Comparison of ENCODE assay signal across 8 mouse cellular contexts in the genomic region with DNA sequence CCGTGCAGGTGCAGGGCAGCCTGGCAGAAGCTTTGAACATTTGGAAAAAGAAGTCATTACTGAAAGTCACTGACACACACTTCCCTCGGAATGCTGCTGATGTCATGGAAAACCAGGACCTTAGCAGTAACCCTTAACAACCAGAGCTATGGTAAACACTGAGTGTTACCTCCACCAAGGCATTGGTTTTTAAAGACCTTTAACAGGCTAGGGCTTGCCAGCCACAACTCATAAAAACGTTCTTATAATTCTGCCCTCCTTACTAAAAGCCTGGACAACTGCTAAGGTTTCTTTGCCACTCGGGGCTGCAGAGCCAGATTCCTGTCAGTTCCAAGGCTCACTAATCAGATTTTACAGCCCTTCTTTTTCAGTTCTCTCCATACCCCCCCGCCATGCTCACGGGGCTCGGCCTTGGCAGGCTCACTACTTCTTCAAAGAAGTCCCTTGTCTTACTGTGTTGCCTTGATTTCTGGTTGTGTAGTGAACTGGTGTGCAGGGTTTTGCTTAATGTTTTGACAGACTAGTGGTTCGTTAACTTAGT.
DNase-seq lines count a peak whose midpoint lies in the region; ATAC-seq and TF ChIP-seq lines count a peak whose summit lies in the region.

No protein-coding gene starts in this region.

- TF ChIP-seq CTCF in heart, postnatal 0 days (IDR thresholded peaks at IDR 0.05; ENCODE audit: low read depth), result no peak

- intact Hi-C loops in heart, postnatal 14 days (cut with DNase I), result no loop called here

- no peak for DNase-seq in heart, postnatal 0 days (ENCODE audit: low spot score)
- no peak for DNase-seq in heart, postnatal 14 days
- DNase-seq in cerebellum, adult 9-11 months, result peak; percentile 17
- peak; percentile 17 for DNase-seq in heart, postnatal 4 days
- DNase-seq in layer of hippocampus, adult 9-11 months, result peak; percentile 22
- no peak for DNase-seq in left cerebral cortex, adult 9 months (ENCODE audit: low spot score in 2 of 2)
- no peak for DNase-seq in c-Kit-positive CD71-positive TER-119-positive erythroid progenitor cells, embryonic 14.5 days (ENCODE audit: low spot score)

- no peak overlapping the region for H3K4me3 ChIP-seq in heart, postnatal 0 days (ENCODE audit: low read depth, low read length)
- H3K4me3 ChIP-seq in neural tube, embryonic 13.5 days, result no peak overlapping the region

- H3K4me1 ChIP-seq in heart, postnatal 0 days (ENCODE audit: control insufficient read depth, insufficient read depth), result peaks cover 22% of the 10 kb centered on the region
- H3K4me1 ChIP-seq in neural tube, embryonic 13.5 days (replicated peaks), result peaks cover 56% of the 10 kb centered on the region

- no peak overlapping the region for H3K9ac ChIP-seq in heart, postnatal 0 days (replicated peaks; ENCODE audit: low read depth, low read length)
- H3K9ac ChIP-seq in neural tube, embryonic 13.5 days, result no peak overlapping the region

- H3K27ac ChIP-seq in heart, postnatal 0 days (ENCODE audit: low read depth), result no peak overlapping the region
- peak overlapping the region; percentile 61 for H3K27ac ChIP-seq in neural tube, embryonic 13.5 days (replicated peaks)

- no peak overlapping the region for H3K4me2 ChIP-seq in heart, postnatal 0 days (ENCODE audit: low read depth, low read length)
- no peak overlapping the region for H3K4me2 ChIP-seq in neural tube, embryonic 13.5 days

- 48% methylated on average over 8 of the region's 8 CpGs for WGBS in heart, postnatal 0 days
- WGBS in neural tube, embryonic 13.5 days, result 11% methylated on average over 8 of the region's 8 CpGs

- H3K9me3 ChIP-seq in heart, postnatal 0 days (replicated peaks; ENCODE audit: control insufficient read depth, low read length), result no peaks in the 10 kb centered on the region
- no peaks in the 10 kb centered on the region for H3K9me3 ChIP-seq in neural tube, embryonic 13.5 days

- no peaks in the 10 kb centered on the region for H3K36me3 ChIP-seq in heart, postnatal 0 days (replicated peaks; ENCODE audit: control insufficient read depth, insufficient read depth, low read length)
- H3K36me3 ChIP-seq in neural tube, embryonic 13.5 days, result no peaks in the 10 kb centered on the region

- no peaks in the 10 kb centered on the region for H3K27me3 ChIP-seq in heart, postnatal 0 days (ENCODE audit: control insufficient read depth, insufficient read depth, low read length)
- H3K27me3 ChIP-seq in neural tube, embryonic 13.5 days, result no peaks in the 10 kb centered on the region

- no peak for TF ChIP-seq EP300 in heart, postnatal 0 days (IDR thresholded peaks at IDR 0.05; ENCODE audit: low read depth)

- peak; percentile 53 for ATAC-seq in heart, postnatal 0 days (ENCODE audit: insufficient read depth, low read depth)
- 0 out of 2 replicates have a peak, but pooled peaks have one; percentile 47 for ATAC-seq in neural tube, embryonic 13.5 days (ENCODE audit: low read depth)

Comparison
In these comparisons a context has a peak if more than half of its experiments do, and no peak if none do; other contexts are left out.
1. DNase-seq: peak in cerebellum, adult 9-11 months (single experiment), heart, postnatal 4 days (single experiment) and layer of hippocampus, adult 9-11 months (single experiment); none in heart, postnatal 0 days (single experiment), heart, postnatal 14 days (0 of 2), left cerebral cortex, adult 9 months (0 of 2) and c-Kit-positive CD71-positive TER-119-positive erythroid progenitor cells, embryonic 14.5 days (single experiment).